Mouse (Mus musculus) left cerebral cortex, adult 9 months (tissue): ENCODE measurements around the gene Prickle4.

ENCODE experiments used
- DNase-seq, 2 experiments: peaks; one replicate each; pipeline ENCODE4 v3.0.0; 2022; ENCODE audit warnings: low spot score in 2 of 2

The Prickle4 gene

GRCm38 (mm10) chr17:47694503-47695336 lies at the start of gene Prickle4:
TSS of gene Prickle4 (minus strand) at chr17:47694736.
- peak; percentile 90 to 97 for DNase-seq

GRCm38 (mm10) chr17:47744086-47744485 lies 49.5 kb upstream of the Prickle4 start:
- no peak for DNase-seq

- no peak for DNase-seq
These were observed 48.6 kb upstream of the Prickle4 start for GRCm38 (mm10) chr17:47742991-47743734.

GRCm38 (mm10) chr17:47740186-47740585 lies 45.6 kb upstream of the Prickle4 start:
- DNase-seq = no peak

- no peak for DNase-seq
These were observed 44.6 kb upstream of the Prickle4 start for GRCm38 (mm10) chr17:47738879-47739798.

GRCm38 (mm10) chr17:47738066-47738878 lies 43.7 kb upstream of the Prickle4 start:
- DNase-seq = no peak

- DNase-seq = peak; percentile 68 to 77
These were observed 42.9 kb upstream of the Prickle4 start for GRCm38 (mm10) chr17:47737271-47738065.

- peak; percentile 86 to 96 for DNase-seq
These were observed 42.3 kb upstream of the Prickle4 start, which contains the start of gene Tfeb for GRCm38 (mm10) chr17:47736856-47737255. TSS of gene Tfeb (plus strand) at chr17:47737030.

GRCm38 (mm10) chr17:47735553-47736100 lies 41.1 kb upstream of the Prickle4 start:
- no peak for DNase-seq

GRCm38 (mm10) chr17:47730633-47731575 lies 36.4 kb upstream of the Prickle4 start:
- no peak for DNase-seq

- no peak for DNase-seq
These were observed 32.0 kb upstream of the Prickle4 start, which contains the start of gene Pgc for GRCm38 (mm10) chr17:47726566-47726965. TSS of gene Pgc (plus strand) at chr17:47726842.

GRCm38 (mm10) chr17:47721183-47721582 lies 26.6 kb upstream of the Prickle4 start:
- DNase-seq = no peak

- DNase-seq = no peak
These were observed 20.5 kb upstream of the Prickle4 start for GRCm38 (mm10) chr17:47715037-47715436.

- DNase-seq = no peak
These were observed 18.5 kb upstream of the Prickle4 start for GRCm38 (mm10) chr17:47712889-47713571.

GRCm38 (mm10) chr17:47711883-47712282 lies 17.3 kb upstream of the Prickle4 start:
- DNase-seq = no peak

GRCm38 (mm10) chr17:47710036-47710435 lies 15.5 kb upstream of the Prickle4 start:
- no peak for DNase-seq

- no peak for DNase-seq
These were observed 14.4 kb upstream of the Prickle4 start for GRCm38 (mm10) chr17:47708972-47709371.

- no peak for DNase-seq
These were observed 13.4 kb upstream of the Prickle4 start for GRCm38 (mm10) chr17:47707961-47708360.
